Mouse (Mus musculus): ENCODE measurements around the gene Gm14419. TPM values are rescaled to one million over a fixed set of nuclear protein-coding genes. Genes with fewer than 3 reads are reported as not detected.
"Not testable (repeated sequence)": the region's sequence is repeated elsewhere in the genome, so short reads cannot be mapped to it uniquely, and the experiment has no call there.

Gm14419 gene
- total RNA-seq (2022) = 10 to 100 TPM; 63.3 to 71.0 (median 66.7) TPM

DNA sequence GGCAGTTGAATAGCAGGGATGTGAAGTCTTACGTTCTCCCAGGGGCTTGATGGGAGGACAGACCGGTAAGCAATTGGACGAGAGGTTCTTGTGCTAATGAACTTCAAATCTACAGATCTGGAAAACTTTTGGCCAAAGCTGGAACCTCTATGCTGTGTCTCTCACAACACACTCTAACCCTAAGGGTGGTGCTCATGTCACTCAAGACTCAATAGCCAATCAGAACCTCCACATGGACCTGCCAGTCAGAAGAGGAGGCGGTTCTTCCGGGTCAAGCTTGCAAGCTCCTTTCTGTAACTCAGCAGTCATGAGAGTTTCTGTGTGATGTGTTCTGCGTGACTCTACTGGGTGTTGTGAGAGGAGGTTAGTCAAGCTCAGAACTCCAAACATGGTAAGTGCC is at the start of gene Gm14419:
Gene Gm14419 (plus strand): TSS at position 301 of the 400 bp plus-strand sequence.
- not testable (repeated sequence) for DNase-seq (ENCODE audit: low spot score in 2 of 2)

Other genes with a start within 250 kb of the Gm14419 start
- 10 to 100 TPM; 18.7 to 32.5 (median 21.5) TPM for gene Gm14295, start 202.3 kb upstream of the Gm14419 start, total RNA-seq (2022)
- not detected for gene Gm14408, start 169.8 kb upstream of the Gm14419 start, total RNA-seq (2022)
- gene Gm14296, start 73.1 kb upstream of the Gm14419 start, total RNA-seq (2022) = 10 to 100 TPM; 15.0 to 25.2 (median 18.5) TPM
- 1 to 10 TPM in 3 of 4 experiments, under 1 TPM in 1; 0.61 to 1.7 (median 1.1) TPM for gene Gm14401, start 73.4 kb downstream of the Gm14419 start, total RNA-seq (2022)
- gene Gm14410, start 205.5 kb downstream of the Gm14419 start, total RNA-seq (2022) = 10 to 100 TPM; 33.9 to 70.7 (median 41.0) TPM